Mouse (Mus musculus): ENCODE measurements around the gene Hs3st3b1.

DNA sequence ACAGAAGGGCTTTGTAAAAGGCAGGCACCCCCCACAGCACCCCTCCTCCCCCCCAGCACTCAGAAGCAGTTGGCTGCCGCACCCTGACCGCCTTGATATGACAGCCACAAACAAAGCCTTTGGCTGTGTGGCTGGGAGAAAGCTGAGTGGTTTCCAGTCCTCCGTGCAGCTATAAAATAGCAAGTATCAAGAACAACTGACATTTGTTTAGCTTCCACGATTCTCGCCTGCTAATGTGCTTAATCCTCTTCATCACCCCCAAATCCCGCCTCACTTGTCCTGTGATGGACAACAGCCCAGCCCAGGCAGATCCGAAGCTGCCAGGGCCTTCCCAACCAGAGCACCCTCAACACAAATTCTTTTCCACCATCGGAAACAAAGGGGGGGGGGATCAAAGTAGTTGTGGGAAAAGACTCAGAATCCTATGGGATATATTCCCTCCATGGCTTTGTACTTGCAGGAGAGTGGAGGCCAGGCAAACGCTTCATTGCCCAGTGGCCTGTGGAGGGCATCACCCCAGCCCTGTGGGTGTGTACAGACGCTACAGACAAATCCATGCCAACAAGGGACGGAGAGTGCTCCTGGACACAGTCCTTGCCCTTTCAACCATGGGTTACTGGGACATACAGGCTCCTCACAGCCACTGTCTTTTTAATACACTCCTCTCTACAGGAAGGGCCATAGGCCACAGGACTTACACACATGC lies 47.3 kb upstream of the Hs3st3b1 start:
- no peak for TF ChIP-seq CTCF (conservative IDR thresholded peaks at IDR 0.05; ENCODE audit: insufficient read depth, insufficient read length, low read depth, low read length)
- no peak for TF ChIP-seq POLR2A (IDR thresholded peaks at IDR 0.05; ENCODE audit: low read depth, low read length)
